ENCODE assay signal across 10 mouse cellular contexts in the genomic region with DNA sequence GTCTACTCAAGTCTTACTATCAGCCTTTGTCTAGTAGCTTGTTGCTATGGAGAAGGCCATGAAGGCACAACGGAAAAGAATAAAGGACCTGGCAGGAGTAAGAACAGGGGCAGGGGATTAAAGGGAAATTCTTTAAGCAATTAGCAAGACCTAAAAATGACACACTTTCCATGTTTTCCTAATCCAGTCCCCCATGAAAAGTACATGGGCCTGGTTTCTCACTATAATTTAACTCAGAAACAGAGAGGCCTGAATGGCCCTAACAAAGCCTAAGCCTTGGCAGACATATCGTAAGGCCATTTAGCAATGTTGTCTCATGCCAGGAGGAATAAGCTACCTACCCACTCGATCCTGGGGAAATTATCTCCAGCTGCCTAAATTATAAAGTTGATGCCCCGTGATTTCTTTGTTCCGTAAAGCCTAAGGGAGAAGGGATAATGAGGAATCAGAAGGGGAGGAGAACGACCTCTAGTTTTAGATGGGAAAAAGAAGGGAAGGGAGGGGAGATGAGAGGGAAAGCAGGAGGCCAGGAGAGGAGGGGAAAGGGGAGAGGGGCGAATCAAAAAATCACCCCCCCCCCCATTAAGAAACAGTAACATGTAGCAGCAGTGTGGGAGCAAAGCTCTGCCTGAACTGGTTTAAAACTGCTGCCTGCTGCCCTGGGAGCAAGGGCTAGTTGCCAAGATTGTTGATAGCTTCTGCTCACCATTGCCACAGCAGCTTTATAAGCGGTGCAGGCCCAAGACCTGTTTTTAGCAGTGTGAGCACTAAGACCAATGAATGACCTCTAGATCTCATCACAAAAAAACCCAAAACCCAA. TPM values are rescaled to one million over a fixed set of nuclear protein-coding genes. Genes with fewer than 3 reads are reported as not detected.
DNase-seq lines count a peak whose midpoint lies in the region; ATAC-seq and TF ChIP-seq lines count a peak whose summit lies in the region.
"Had no signal": no experiment of that assay in that cellular context is flagged by ENCODE, and none has a peak within 500 bp of the region (broad histone marks: within the 10 kb centered on the region; RNA-seq: fewer than 3 reads in every experiment).

No protein-coding gene starts in this region.

- no peak for ATAC-seq in granulocyte monocyte progenitor cell, adult 5-6 weeks (replicated peaks; ENCODE audit: poor library complexity, severe bottlenecking)
- ATAC-seq in liver, embryonic 11.5 days (replicated peaks; ENCODE audit: low FRiP score): no peak

- 29% methylated on average over 8 of the region's 8 CpGs for WGBS in forebrain, embryonic 10.5 days
- WGBS in liver, embryonic 11.5 days: 80% methylated on average over 8 of the region's 8 CpGs

- intact Hi-C loops in left cerebral cortex, postnatal 4 days (cut with DNase I): no loop called here
- intact Hi-C loops in heart, postnatal 14 days (cut with DNase I): no loop called here

- peaks cover 54% of the 10 kb centered on the region for H3K4me1 ChIP-seq in forebrain, embryonic 10.5 days
- H3K4me1 ChIP-seq in liver, embryonic 11.5 days (replicated peaks; ENCODE audit: control insufficient read depth, insufficient read depth, low read length): peaks cover 10% of the 10 kb centered on the region; the same call in 1 of the 2 replicates

- H3K9ac ChIP-seq in liver, embryonic 11.5 days (ENCODE audit: low read depth, low read length): no peak overlapping the region

- peaks cover 35% of the 10 kb centered on the region for H3K36me3 ChIP-seq in forebrain, embryonic 10.5 days (replicated peaks)
- peaks cover 2% of the 10 kb centered on the region; the same call in 1 of the 2 replicates for H3K36me3 ChIP-seq in liver, embryonic 11.5 days (ENCODE audit: control insufficient read depth, insufficient read depth, low read length)

- no peaks in the 10 kb centered on the region for H3K27me3 ChIP-seq in forebrain, embryonic 10.5 days (ENCODE audit: poor library complexity, severe bottlenecking)
- H3K27me3 ChIP-seq in liver, embryonic 11.5 days (replicated peaks; ENCODE audit: control insufficient read depth, insufficient read depth, low read length): no peaks in the 10 kb centered on the region

- H3K27ac ChIP-seq in forebrain, embryonic 10.5 days: peak overlapping the region; percentile 76
- no peak overlapping the region for H3K27ac ChIP-seq in liver, embryonic 11.5 days (ENCODE audit: low read depth, low read length)

- H3K4me2 ChIP-seq in liver, embryonic 11.5 days: no peak overlapping the region

- no peak for TF ChIP-seq POLR2A in brain, embryonic 14.5 days (IDR thresholded peaks at IDR 0.05; ENCODE audit: borderline replicate concordance, extremely low read depth, insufficient read depth, insufficient read length, poor library complexity, severe bottlenecking)

- DNase-seq in left cerebral cortex, postnatal 4 days: peak; percentile 72
- DNase-seq in left cerebral cortex, adult 9 months (ENCODE audit: low spot score in 2 of 2): no peak
- DNase-seq in brain, embryonic 14.5 days (ENCODE audit: low read depth): peak; percentile 93
- peak; percentile 23 for DNase-seq in forebrain, embryonic 10.5 days (ENCODE audit: extremely low spot score, low spot score)
- DNase-seq in heart, postnatal 14 days: peak; percentile 53 to 70
- peak; percentile 27 for DNase-seq in lung, postnatal 14 days
- no peak for DNase-seq in liver, embryonic 11.5 days (ENCODE audit: low spot score)

- no peaks in the 10 kb centered on the region for H3K9me3 ChIP-seq in forebrain, embryonic 10.5 days
- no peaks in the 10 kb centered on the region for H3K9me3 ChIP-seq in liver, embryonic 11.5 days (ENCODE audit: control insufficient read depth, low read length)
- H3K9me3 ChIP-seq: G1E had no signal

- H3K4me3 ChIP-seq in forebrain, embryonic 10.5 days: peak overlapping the region; percentile 23; the same call in 1 of the 2 replicates
- no peak overlapping the region for H3K4me3 ChIP-seq in liver, embryonic 11.5 days (ENCODE audit: low read depth, low read length)
- H3K4me3 ChIP-seq: myocyte had no signal

- no peak for TF ChIP-seq CTCF in brain, embryonic 14.5 days (IDR thresholded peaks at IDR 0.05; ENCODE audit: borderline replicate concordance, extremely low read depth, insufficient read depth, insufficient read length)

RNA-seq across cellular contexts. Expression of gene Oaz2, which starts 56.9 kb away (rescaled TPM):
- 100 to 1,000 TPM; 202 to 211 TPM for total RNA-seq in left cerebral cortex, postnatal 4 days (2021)
- polyA plus RNA-seq in brain, embryonic 14.5 days (2012; rRNA removed): 216 and 247 TPM in 2 replicates
- polyA plus RNA-seq in forebrain, embryonic 10.5 days (2016; fragmentation: Nextera tagmentation; extraction: Ambion mirVana): 204 and 217 TPM in 2 replicates
- total RNA-seq in heart, postnatal 14 days (2021): 100 to 1,000 TPM; 265 to 267 TPM
- 33.6 and 40.3 TPM in 2 replicates for total RNA-seq in granulocyte monocyte progenitor cell, adult 5-6 weeks (2014; fragmentation: Nextera tagmentation)
- total RNA-seq in granulocyte monocyte progenitor cell, adult 5-6 weeks (2017): 35.3 and 44.5 TPM in 2 replicates
- polyA plus RNA-seq in liver, embryonic 11.5 days (2014; fragmentation: Nextera tagmentation; extraction: Ambion mirVana): 119 and 123 TPM in 2 replicates

Comparison
In these comparisons a context has a peak if more than half of its experiments do, and no peak if none do; other contexts are left out.
1. DNase-seq: peak in left cerebral cortex, postnatal 4 days (single experiment), brain, embryonic 14.5 days (single experiment), forebrain, embryonic 10.5 days (single experiment), heart, postnatal 14 days (2 of 2) and lung, postnatal 14 days (single experiment); none in left cerebral cortex, adult 9 months (0 of 2) and liver, embryonic 11.5 days (single experiment).
2. RNA of gene Oaz2, which starts 56.9 kb away (total RNA-seq): 265 to 267 TPM in heart, postnatal 14 days and 202 to 211 TPM in left cerebral cortex, postnatal 4 days; 33.6 to 44.5 TPM in granulocyte monocyte progenitor cell, adult 5-6 weeks; every median in the first group is over 4 times any median in the second.